Mouse (Mus musculus) lung, postnatal 4 days (tissue): ENCODE results near the gene Tep1.
A peak's percentile ranks its signal among the peaks of the same experiment; 100 is the strongest.

Experiments
- DNase-seq, 2 experiments: peaks; one replicate each; pipeline ENCODE4 v3.0.0; 2021

The Tep1 gene

DNA sequence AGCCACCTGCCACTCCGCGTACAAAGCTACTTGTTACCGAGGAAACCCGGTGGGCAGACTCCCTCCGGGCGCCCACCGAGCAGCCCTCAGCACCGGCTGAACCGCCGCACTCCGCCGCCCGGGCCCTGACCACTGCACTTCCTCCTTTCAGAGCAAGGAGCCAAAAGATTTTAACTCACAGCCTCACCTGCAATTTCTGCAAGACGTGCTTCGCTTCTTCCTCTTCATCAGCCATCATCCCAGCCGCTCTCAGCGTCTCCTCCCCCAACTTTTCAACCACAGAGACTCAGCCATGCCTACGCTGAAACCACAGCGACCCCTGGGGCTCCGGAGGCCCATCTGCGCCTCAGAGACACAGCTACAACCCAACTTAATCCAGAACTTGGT lies 85.1 kb downstream of the Tep1 start, which contains the start of gene Ttc5:
Gene Ttc5, minus strand, starts transcription at position 269 of the 387 bp plus-strand sequence.
- DNase-seq: peak; percentile 88 to 94

GRCm38 (mm10) chr14:50784391-50785250 lies 85.7 kb downstream of the Tep1 start:
- DNase-seq: peak in 1 of 2 experiments; percentile 9

- DNase-seq: no peak
Measured at GRCm38 (mm10) chr14:50782166-50782565, 88.2 kb downstream of the Tep1 start.
